Mouse (Mus musculus) urinary bladder, postnatal 25 days (tissue): ENCODE measurements around the gene Mrgbp.

Experiments
- DNase-seq: peaks from one replicate; pipeline ENCODE4 v3.0.0; 2022; ENCODE audit warnings: low spot score

Mrgbp gene

DNA sequence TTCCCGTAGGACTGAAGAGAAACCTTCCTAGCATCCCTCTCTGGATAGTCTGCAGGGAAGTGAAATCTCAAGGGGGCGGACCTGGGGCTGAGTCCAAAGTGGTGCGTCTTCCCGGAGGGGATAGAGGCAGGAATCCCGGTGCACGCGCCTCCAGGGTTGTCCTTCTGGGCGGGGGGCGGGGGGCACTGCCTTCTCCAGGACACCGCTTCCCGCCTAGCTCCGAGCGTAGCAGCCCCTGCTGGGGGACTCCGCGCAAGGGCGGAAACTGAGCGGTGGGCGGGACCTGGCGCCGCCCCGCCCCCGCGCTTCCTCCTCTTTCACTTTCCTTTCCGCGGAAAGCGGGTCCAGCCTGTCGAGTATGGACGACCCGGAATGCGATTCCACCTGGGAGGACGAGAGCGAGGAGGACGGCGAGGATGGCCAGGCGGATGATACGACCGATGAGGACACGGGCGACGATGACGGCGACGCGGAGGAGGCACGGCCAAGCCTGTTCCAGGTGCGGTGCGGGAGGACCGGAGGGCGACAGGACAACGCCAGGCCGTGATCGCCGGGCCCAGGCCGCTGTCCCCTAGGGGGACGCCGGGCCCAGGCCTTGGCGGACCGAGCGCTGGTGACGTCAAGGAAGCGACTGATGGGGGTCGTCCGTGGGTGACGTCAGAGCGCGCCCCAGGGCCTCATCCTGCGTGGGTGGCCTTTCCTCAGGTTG is 8.2 kb downstream of the Mrgbp start, which contains the start of gene Ogfr:
TSS of gene Ogfr (plus strand) at position 123 of the 709 bp plus-strand sequence.
- DNase-seq: peak; percentile 75

DNA sequence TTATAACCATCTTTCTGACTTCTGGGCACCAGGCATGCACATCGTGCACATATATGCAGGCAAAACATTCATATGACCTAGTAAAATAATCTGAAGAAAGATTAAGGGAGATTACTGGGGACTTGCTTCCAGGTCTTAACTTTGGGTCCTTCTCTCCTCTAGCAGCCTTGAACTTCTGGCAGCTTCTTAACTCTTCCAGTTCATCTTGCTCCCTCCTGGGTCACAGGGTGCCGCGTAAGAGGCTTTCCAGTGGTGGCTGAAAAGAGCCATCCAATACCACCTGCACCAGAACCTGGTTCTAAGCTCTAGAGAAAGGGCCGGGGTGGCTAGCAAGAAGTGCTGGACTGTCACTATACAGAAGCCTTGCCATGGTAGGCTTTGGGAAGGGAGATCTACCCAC is 16.4 kb downstream of the Mrgbp start, which contains the start of gene Col9a3:
TSS of gene Col9a3 (plus strand) at position 301 of the 400 bp plus-strand sequence.
- no peak for DNase-seq

- DNase-seq: no peak
Observed at GRCm38 (mm10) chr2:180598157-180598705, 17.1 kb downstream of the Mrgbp start.

DNA sequence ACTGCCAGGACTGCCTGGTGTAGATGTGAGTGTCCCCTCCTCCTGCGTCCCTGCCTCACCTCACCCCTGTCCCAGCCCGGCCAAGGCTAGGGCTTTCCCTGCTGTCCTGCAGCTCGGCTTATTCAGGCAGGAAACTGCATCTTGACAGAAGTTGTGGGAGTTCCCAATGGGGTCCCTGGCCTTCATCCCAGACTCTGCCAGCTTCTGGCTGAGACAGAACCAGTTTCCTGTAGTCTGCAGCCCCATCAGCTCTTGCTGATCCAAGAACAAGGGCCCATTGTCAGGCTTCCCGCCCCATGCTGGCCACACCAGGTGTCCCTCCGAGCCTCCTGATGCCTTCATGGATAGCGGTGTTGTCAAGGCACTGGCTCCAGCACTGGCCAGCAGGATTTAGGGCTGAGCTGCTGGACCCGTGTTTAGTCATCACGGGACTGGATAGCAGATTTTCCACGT is 19.5 kb downstream of the Mrgbp start:
- DNase-seq: no peak

DNA sequence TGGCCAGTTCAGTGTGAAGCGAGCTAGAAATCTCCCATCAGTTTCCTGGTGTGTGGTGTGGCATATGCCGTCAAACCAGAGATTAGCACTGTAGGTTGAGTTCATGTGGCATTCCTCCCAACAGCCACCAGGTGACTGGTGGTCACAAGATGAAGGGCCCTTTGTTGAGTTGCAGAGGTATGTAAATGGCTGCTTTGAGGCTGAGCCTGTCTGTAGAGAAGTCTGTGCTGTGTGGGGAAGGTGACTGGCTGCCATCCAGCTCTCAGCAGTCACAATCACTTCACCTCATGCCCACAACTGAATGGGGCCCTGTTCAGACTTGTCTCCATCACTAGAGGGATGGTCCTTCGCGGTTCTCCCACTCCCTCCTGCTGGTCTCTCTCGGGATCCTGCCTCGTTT is 23.7 kb downstream of the Mrgbp start:
- DNase-seq: no peak

DNA sequence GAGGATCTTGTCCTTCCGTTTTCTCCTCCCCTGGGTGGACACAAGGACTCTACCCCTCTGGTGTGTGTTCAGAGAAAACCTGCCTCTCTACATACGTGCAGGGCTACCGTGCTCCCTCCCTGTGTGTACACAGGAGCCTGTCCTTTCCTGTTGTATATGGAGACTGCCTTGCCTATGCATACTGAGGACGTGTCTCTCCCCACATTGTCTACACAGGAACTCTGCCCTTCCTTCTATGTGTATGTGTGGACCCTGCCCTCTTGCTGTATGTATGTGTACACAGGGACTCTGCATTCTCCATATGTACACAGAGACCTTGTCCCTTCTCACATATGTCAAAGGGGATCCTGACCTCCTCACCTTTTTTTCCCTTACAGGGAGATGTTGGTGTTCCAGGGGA is 29.2 kb downstream of the Mrgbp start:
- no peak for DNase-seq

- DNase-seq: no peak
Observed at GRCm38 (mm10) chr2:180611882-180612281, 30.8 kb downstream of the Mrgbp start.
